Mouse (Mus musculus): ENCODE data around the gene Pagr1a. TPM values are rescaled to one million over a fixed set of nuclear protein-coding genes. Genes with fewer than 3 reads are reported as not detected.

Pagr1a gene
- total RNA-seq, 1 experiment from 2014 or later: 49.8 TPM

DNA sequence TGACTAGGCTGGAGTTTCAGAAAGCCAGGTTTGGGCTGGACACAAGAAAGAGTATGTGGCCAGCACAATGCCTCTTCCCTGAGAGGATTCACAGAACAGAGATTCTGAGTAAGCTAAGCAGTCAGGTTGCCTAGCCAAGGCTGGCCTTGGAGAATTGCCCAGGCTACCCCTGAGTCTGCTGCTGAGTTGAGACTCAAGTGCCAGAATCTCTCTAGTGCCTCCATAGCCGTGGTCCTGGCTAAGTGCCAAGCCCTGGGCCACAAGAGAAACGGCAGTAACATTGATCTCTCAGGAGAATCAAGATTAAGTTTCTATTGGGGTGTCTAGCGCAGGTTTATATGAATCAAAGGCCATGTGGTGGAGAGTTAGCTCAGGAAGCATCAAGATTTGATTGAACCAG is 51.6 kb downstream of the Pagr1a start:
- ATAC-seq (ENCODE audit: extremely low read depth, insufficient number of reproducible peaks, low FRiP score, poor library complexity, severe bottlenecking): no peak

Other genes starting within 250 kb of the Pagr1a start
- 367 and 379 TPM in 2 replicates for gene Ypel3, start 240.4 kb downstream of the Pagr1a start, total RNA-seq (2017)
- 14.4 and 19.8 TPM in 2 replicates for gene Tbx6, start 235.9 kb downstream of the Pagr1a start, total RNA-seq (2017)
- gene Ppp4c, start 224.9 kb downstream of the Pagr1a start, total RNA-seq (2017): 210 and 221 TPM in 2 replicates
- not detected in 2 replicates for gene Fam57b, start 219.7 kb downstream of the Pagr1a start, total RNA-seq (2017)
- not detected in 2 replicates for gene 4930451I11Rik, start 185.7 kb downstream of the Pagr1a start, total RNA-seq (2017)
- not detected in 2 replicates for gene Doc2a, start 169.9 kb downstream of the Pagr1a start, total RNA-seq (2017)
- gene Hirip3, start 155.4 kb downstream of the Pagr1a start, total RNA-seq (2017): 37.7 and 46.2 TPM in 2 replicates
- 44.6 and 46.8 TPM in 2 replicates for gene Ino80e, start 155.0 kb downstream of the Pagr1a start, total RNA-seq (2017)
- 73.7 and 93.1 TPM in 2 replicates for gene Taok2, start 132.6 kb downstream of the Pagr1a start, total RNA-seq (2017)
- gene Tmem219, start 94.4 kb downstream of the Pagr1a start, total RNA-seq (2017): 32.3 and 32.6 TPM in 2 replicates
- gene Kctd13, start 88.5 kb downstream of the Pagr1a start, total RNA-seq (2017): 29.1 and 32.8 TPM in 2 replicates
- gene Asphd1, start 67.8 kb downstream of the Pagr1a start, total RNA-seq (2017): not detected in 2 replicates
- gene Sez6l2, start 66.8 kb downstream of the Pagr1a start, total RNA-seq (2017): 1.7 and 2.9 TPM in 2 replicates
- 59.1 and 66.1 TPM in 2 replicates for gene Cdipt, start 41.4 kb downstream of the Pagr1a start, total RNA-seq (2017)
- gene Cdiptos, start 41.3 kb downstream of the Pagr1a start, total RNA-seq (2017): 2.2 and 2.3 TPM in 2 replicates
- 106 and 110 TPM in 2 replicates for gene Mvp, start 2.7 kb downstream of the Pagr1a start, total RNA-seq (2017)
- 8.4 and 32.4 TPM in 2 replicates for gene Pagr1b, start 868 bp downstream of the Pagr1a start, total RNA-seq (2017)
- gene Gm42742, start 3.7 kb upstream of the Pagr1a start, total RNA-seq (2017): 22.7 and 34.7 TPM in 2 replicates
- gene Prrt2, start 3.9 kb upstream of the Pagr1a start, total RNA-seq (2017): 2.6 TPM in 1 of 2 replicates, not detected in the other
- 49.3 and 57.7 TPM in 2 replicates for gene Maz, start 9.7 kb upstream of the Pagr1a start, total RNA-seq (2017)
- 1.4 and 2.1 TPM in 2 replicates for gene Kif22, start 25.1 kb upstream of the Pagr1a start, total RNA-seq (2017)
- 2.1 TPM in 1 of 2 replicates, not detected in the other for gene Zg16, start 70.0 kb upstream of the Pagr1a start, total RNA-seq (2017)
- 156 and 166 TPM in 2 replicates for gene AI467606, start 74.0 kb upstream of the Pagr1a start, total RNA-seq (2017)
- 1.4 and 3.8 TPM in 2 replicates for gene Qprt, start 104.9 kb upstream of the Pagr1a start, total RNA-seq (2017)
- gene Spn, start 120.5 kb upstream of the Pagr1a start, total RNA-seq (2017): 66.1 and 71.7 TPM in 2 replicates
- 54.4 and 58.3 TPM in 2 replicates for gene Cd2bp2, start 178.7 kb upstream of the Pagr1a start, total RNA-seq (2017)
- gene Tbc1d10b, start 191.1 kb upstream of the Pagr1a start, total RNA-seq (2017): 92.2 and 99.7 TPM in 2 replicates
- 8.6 and 10.9 TPM in 2 replicates for gene Mylpf, start 191.5 kb upstream of the Pagr1a start, total RNA-seq (2017)
- 17.9 and 18.5 TPM in 2 replicates for gene Zfp553, start 215.7 kb upstream of the Pagr1a start, total RNA-seq (2017)
- gene Sept1, start 215.8 kb upstream of the Pagr1a start, total RNA-seq (2017): 189 and 198 TPM in 2 replicates
- 6.1 and 7.4 TPM in 2 replicates for gene Zfp771, start 226.9 kb upstream of the Pagr1a start, total RNA-seq (2017)
- 6.8 and 8.0 TPM in 2 replicates for gene Dctpp1, start 243.4 kb upstream of the Pagr1a start, total RNA-seq (2017)

Measured in neutrophil, adult 5-6 weeks (primary cell).